Mouse (Mus musculus) B cell, adult 2 months (primary cell): ENCODE results near the gene Rtp4.

ENCODE experiments used
- DNase-seq, 2 experiments: peaks; one replicate each; pipeline ENCODE4 v3.0.0; 2022

The Rtp4 gene

GRCm38 (mm10) chr16:23516606-23517005 lies 3.5 kb upstream of the Rtp4 start:
- no peak for DNase-seq

DNA sequence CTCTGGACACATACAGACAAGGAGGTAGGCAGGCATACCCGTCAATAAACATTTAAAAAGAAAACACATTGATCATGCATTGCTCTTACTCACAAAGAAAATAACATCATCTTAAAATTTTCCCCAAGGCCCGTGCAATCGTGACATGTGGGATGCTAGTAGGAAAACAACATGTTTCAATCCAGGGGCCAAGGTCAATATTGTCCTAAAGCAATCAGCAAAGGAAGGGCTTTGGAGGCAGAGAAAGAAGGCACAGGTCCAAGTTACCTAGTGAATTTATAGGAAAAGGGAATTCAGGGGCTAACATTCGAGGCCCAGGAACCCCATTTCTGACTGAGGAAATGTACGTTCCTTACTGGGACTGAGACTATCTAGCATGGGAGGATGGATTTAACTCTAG lies 2.9 kb upstream of the Rtp4 start:
- no peak for DNase-seq

GRCm38 (mm10) chr16:23517754-23518566 lies 2.1 kb upstream of the Rtp4 start:
- no peak for DNase-seq

DNA sequence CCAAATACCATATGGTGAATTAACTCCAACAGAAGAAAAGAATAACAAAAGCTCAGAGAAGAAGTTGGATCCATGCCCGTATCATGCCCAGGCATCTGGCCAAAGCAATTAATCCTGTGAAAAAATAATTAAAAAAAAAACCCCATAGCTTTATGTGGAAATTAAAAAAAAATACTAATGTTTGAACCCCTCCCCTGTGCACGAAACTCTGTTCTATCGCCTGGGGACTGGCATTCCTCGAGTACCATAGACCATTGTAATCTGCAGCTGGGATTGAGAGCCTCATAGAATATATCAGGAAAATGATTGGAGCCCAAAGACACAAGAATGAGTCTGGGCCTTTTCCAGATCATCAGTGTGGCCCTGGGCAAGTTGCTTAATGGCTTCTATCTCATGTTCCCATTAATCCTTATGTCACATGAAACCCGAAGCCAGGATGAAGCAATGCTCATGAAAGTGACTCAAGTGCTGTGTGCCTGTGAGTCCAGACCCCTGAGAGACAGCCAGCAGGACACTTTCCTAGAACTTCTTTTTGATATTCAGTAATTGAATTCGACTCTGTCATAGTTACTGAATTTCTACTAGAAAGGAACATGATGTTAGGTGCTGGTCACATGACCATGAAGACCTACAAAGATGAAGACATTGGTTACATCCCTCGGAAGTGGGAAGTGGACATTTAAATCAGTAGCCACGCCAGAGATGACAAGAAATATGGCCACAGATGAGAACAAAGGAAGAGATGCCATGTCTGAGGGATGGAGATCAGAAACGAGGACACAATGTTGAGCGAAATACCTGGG lies 1.3 kb upstream of the Rtp4 start:
- DNase-seq, result no peak

GRCm38 (mm10) chr16:23519771-23520170 lies 320 bp upstream of the Rtp4 start:
- no peak for DNase-seq

DNA sequence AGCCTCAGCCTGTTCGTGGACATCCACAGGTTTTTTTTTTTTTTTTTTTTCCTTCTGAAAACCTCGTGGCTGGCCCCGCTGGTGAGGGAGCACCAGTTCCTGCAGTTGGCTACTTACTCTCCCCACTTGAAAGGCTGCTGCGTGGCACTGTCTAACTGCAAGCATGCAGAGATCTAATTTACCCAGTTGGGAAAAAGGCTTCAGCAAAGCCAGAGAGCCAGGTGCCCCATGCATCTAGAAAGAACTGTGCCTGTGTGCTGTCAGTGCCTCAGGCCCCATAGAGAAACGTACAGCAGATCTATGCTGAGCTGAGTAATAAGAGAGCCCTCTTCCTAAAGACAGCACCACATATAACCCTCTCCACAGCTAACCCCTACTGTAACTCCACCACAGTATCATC lies 1.0 kb downstream of the Rtp4 start:
- DNase-seq, result no peak

- DNase-seq, result no peak
Observed at GRCm38 (mm10) chr16:23522081-23522480, 2.0 kb downstream of the Rtp4 start.

GRCm38 (mm10) chr16:23529186-23529585 lies 9.1 kb downstream of the Rtp4 start:
- DNase-seq, result no peak

DNA sequence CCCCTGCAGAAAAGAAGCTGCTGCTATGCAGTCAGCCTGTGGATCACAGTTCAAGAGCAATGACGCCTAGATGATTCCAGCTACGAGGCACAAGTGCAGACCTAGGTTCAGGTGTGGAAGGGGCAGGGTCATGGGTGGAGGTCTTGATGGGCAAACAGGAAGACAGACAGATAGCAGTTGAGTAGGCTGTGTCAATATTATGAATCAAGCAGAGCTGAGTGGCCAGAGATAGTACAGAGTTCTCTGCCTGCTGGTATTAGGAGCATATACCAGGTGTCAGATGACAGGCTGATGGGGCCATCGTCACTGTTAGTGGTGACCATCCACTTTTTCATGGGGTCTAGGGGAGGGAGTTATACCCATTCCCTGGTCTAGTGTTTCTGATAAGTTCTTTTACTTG lies 13.6 kb downstream of the Rtp4 start:
- no peak for DNase-seq

- DNase-seq, result no peak
Observed at GRCm38 (mm10) chr16:23541046-23541445, 21.0 kb downstream of the Rtp4 start.

- DNase-seq, result no peak
Observed at GRCm38 (mm10) chr16:23542866-23543265, 22.8 kb downstream of the Rtp4 start.

DNA sequence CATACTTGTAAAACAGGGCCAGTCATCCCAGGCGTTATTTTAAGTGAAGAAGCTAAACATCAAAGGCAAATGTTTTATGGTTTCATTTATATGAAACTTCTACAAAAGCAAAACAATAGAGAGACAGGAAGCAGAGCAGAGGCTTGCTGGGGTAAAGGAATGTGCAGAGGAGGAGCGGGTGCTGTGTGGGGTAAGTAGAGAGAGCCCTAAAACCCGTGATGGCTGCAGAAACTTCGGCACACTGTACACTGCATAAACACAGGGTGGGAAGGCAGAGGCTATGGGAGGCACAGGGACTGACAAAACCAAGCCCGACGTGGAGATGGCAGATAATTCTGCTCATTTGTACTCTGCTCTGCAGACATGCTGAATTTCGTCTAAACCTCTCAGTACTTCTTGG lies 24.3 kb downstream of the Rtp4 start:
- DNase-seq, result no peak

DNA sequence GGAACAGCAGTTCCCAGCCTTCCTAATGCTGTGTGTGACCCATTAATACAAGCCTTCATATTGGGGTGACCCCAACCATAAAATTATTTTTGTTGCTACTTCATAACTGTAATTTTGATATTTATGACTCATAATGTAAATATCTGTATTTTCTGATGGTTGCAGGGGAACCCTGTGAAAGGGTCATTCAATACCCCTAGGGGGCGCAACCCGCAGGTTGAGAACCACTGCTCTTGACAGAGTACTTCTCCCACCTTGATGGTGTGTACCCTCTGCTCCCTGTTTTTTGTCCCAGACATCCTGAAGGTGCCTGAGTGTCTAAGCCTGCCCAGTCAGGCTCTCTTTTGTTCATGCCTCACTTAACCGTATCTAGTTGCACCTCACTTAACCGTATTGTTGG lies 27.7 kb downstream of the Rtp4 start:
- DNase-seq, result peak; percentile 26 to 39

GRCm38 (mm10) chr16:23550346-23550980 lies 30.4 kb downstream of the Rtp4 start:
- DNase-seq, result peak; percentile 61 to 66

DNA sequence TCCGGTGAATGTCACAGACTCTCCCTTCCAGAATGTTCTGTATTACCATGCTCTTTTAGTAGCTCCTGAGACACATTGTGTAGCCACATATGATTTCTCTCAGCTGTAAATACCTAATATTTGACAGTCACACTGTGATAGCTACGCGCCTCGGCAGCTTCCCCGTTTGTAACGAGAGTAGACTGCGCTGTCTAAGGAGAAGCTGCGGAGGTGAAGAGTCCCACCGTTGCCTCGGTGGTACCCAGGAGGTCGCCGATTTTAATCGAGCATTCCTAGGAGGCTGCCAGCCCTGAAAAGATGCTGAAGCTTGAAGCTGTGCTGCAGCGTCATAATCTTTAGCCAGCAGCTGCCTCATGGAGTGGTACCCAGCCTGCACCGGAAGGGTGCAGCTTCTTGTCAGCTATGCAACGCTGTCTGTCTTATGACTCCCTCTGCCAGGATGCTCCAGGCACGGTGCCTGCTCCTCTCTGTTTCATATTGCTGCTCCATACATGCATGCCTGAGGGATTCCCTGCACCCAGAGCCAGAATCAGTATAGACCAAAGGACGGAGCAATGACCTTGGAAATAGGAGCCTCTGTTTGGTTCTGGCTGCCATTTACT lies 31.0 kb downstream of the Rtp4 start:
- DNase-seq, result no peak

- DNase-seq, result no peak
Observed at GRCm38 (mm10) chr16:23554673-23555072, 34.6 kb downstream of the Rtp4 start.

GRCm38 (mm10) chr16:23557195-23557594 lies 37.1 kb downstream of the Rtp4 start:
- peak; percentile 44 to 46 for DNase-seq

- peak in 1 of 2 experiments; percentile 4 for DNase-seq
Observed at GRCm38 (mm10) chr16:23557669-23558068, 37.6 kb downstream of the Rtp4 start.

DNA sequence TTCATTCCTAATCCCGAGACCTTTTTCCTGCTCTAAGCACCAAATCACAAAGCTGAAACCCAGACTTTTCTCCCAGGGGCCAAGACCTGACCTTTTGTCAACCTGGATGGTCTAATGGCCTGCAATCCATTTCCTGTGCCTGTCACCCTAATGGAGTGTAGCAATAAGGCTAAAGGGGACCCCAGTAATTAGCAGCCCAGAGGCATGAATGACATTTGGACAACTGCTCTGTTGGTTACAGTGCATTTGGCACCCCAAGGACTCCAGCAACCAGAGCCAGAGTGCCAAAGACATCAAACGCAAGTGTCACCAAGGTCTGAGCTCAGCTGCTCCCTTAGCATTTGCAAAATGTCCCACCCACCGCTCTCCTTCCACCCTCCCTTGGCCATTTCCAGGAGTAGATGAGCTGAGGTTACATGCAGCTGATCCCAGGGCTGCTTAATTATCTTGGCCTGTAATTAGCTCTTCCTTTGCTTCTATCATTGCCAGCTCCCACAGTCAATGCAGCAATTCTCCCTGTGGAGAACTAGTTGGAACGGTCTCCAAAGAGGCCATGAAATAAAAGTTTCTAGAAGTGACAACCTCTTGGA lies 48.4 kb downstream of the Rtp4 start:
- no peak for DNase-seq

GRCm38 (mm10) chr16:23574561-23574960 lies 54.5 kb downstream of the Rtp4 start:
- no peak for DNase-seq

- DNase-seq, result no peak
Observed at GRCm38 (mm10) chr16:23591119-23592105, 71.3 kb downstream of the Rtp4 start.

DNA sequence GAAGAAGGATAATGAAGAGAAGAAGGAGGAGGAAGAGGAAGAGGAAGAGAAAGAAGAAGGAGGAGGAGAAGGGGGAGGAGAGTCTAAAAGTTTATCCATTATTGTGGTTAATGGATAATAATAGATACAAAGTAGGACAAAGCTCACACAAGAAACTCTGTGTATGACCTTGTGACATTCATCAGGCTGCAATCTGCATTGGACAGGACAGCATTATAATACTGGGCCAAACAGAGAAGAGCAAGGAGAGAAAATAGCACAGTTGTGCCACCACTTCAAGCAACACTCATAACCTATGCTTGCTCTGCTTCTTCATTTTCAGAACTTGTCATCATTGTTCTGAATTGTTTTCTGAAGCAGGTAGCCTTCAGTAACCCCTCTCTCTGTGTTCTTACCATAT lies 72.4 kb downstream of the Rtp4 start:
- DNase-seq, result no peak
